Mouse (Mus musculus) lung, postnatal 36 days (tissue): Measurements from ENCODE around the gene Arhgap23.

ENCODE experiments used
- DNase-seq: peaks from one replicate; pipeline ENCODE4 v3.0.0; 2022; ENCODE audit warnings: mixed read lengths

The Arhgap23 gene

GRCm38 (mm10) chr11:97508198-97508597 lies 92.9 kb downstream of the Arhgap23 start:
- no peak for DNase-seq

- no peak for DNase-seq
Observed at GRCm38 (mm10) chr11:97509058-97509457, 93.7 kb downstream of the Arhgap23 start.

- DNase-seq: no peak
Observed at GRCm38 (mm10) chr11:97509715-97510485, 94.6 kb downstream of the Arhgap23 start.

GRCm38 (mm10) chr11:97510966-97511660 lies 95.8 kb downstream of the Arhgap23 start:
- DNase-seq: peak; percentile 78

GRCm38 (mm10) chr11:97511661-97512369 lies 96.5 kb downstream of the Arhgap23 start:
- DNase-seq: peak; percentile 70

GRCm38 (mm10) chr11:97512511-97512910 lies 97.2 kb downstream of the Arhgap23 start:
- DNase-seq: no peak

GRCm38 (mm10) chr11:97513066-97513465 lies 97.7 kb downstream of the Arhgap23 start:
- DNase-seq: no peak

- DNase-seq: no peak
Observed at GRCm38 (mm10) chr11:97520541-97520940, 105.2 kb downstream of the Arhgap23 start.

- no peak for DNase-seq
Observed at GRCm38 (mm10) chr11:97521741-97522474, 106.6 kb downstream of the Arhgap23 start.

- DNase-seq: no peak
Observed at GRCm38 (mm10) chr11:97523107-97523506, 107.8 kb downstream of the Arhgap23 start.

GRCm38 (mm10) chr11:97523827-97524261 lies 108.5 kb downstream of the Arhgap23 start:
- peak; percentile 68 for DNase-seq

- no peak for DNase-seq
Observed at GRCm38 (mm10) chr11:97524306-97524705, 109.0 kb downstream of the Arhgap23 start.

GRCm38 (mm10) chr11:97525313-97525712 lies 110.0 kb downstream of the Arhgap23 start:
- DNase-seq: no peak

GRCm38 (mm10) chr11:97528282-97528808 lies 113.0 kb downstream of the Arhgap23 start:
- no peak for DNase-seq

GRCm38 (mm10) chr11:97530069-97530468 lies 114.7 kb downstream of the Arhgap23 start:
- no peak for DNase-seq

- no peak for DNase-seq
Observed at GRCm38 (mm10) chr11:97530961-97531360, 115.6 kb downstream of the Arhgap23 start.

GRCm38 (mm10) chr11:97531381-97532260 lies 116.3 kb downstream of the Arhgap23 start:
- DNase-seq: peak; percentile 89

GRCm38 (mm10) chr11:97532354-97532753 lies 117.0 kb downstream of the Arhgap23 start:
- DNase-seq: no peak

GRCm38 (mm10) chr11:97532950-97533582 lies 117.7 kb downstream of the Arhgap23 start:
- peak; percentile 38 for DNase-seq

- DNase-seq: no peak
Observed at GRCm38 (mm10) chr11:97533653-97534052, 118.3 kb downstream of the Arhgap23 start.
